Mouse (Mus musculus) thymus, postnatal 10 days (tissue): ENCODE results near the gene Clcn6.

Experiments used
- DNase-seq, 2 experiments: peaks; one replicate each; pipeline ENCODE4 v3.0.0; 2021; ENCODE audit warnings: low spot score in 2 of 2

Clcn6 gene

GRCm38 (mm10) chr4:147985205-147986132 is 53.2 kb downstream of the Clcn6 start, which contains the start of gene Nppb:
Gene Nppb (plus strand): TSS chr4:147985788.
- DNase-seq = no peak

DNA sequence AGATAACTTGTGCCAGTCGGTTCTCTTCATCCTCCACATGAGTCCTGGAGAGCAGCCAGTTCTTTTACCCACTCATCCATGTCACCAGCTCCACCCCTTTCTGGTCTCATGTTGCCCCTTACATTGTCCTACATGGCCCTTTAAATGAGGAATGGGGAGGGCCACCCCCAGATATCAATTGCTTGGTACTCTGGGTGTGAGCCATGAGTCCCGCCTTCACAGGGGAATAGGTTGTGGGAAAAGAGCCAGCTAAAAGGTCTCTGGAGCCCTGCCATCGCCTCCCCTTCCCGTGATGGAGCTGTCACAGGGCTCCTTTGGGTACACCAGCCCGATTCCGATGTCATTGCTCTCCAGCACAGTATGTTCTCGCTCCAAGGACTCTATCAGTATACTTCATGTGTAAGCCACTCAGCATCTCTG is 59.2 kb downstream of the Clcn6 start:
- no peak for DNase-seq

- DNase-seq = no peak
Measured at GRCm38 (mm10) chr4:147978391-147978790, 60.2 kb downstream of the Clcn6 start.

DNA sequence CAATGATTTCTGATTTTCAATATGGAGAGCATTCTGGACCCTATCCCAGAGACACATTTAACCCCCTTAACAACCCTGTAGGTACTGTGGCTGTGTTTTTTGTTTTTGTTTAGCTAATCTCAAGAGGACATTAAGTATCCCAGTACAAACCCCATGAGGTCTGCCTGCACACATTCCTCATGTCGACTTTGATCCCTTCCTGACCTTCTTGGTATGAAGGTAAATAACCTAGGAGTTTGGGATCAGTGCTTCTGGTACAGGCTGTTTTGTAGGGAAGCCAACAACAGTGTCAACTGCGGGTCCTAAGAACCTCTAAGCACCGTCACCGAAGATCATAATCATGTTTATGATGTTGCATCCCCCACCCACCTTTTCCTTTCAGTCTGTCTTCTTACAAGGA is 60.9 kb downstream of the Clcn6 start:
- DNase-seq = no peak

- no peak for DNase-seq
Measured at GRCm38 (mm10) chr4:147976237-147976636, 62.4 kb downstream of the Clcn6 start.

DNA sequence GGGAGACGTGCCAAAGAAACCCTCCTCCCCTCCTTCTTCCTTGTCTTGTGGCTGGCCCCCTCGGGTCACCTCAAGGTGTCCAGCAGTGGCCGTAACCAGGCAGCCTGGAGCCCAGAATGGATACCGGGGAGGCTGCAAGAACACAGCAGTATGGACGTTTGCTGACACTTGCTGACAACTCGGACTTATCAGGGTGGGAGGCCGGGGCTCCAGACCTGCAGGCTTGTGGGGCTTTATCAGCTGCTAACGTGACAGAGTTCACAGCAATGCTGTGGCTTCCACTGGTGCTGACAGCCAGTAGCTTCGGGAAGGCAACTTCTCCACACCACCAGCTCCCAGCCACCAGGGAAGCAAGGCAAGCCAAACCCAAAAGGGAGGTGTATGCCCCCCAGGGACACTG is 69.3 kb downstream of the Clcn6 start:
- DNase-seq = no peak

DNA sequence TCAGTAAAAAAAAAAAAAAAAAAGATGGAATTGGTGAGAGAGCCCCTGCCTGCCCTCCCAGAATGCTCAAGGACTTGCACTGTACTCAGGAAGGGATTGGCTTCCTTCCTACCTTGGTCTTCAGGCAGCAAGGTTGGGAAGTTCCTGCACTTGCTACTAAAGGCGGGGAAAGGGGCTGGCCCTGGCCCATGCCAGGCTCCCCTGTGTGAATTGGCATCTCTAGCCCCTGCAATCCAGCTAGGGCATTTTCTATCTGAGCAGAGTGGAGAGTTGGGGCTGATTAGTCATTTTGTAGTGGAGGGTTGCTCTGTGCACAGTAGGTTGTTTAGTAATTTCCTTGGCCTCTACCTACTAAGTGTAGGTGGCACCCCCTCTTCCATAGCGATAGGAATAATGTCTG is 69.8 kb downstream of the Clcn6 start:
- DNase-seq = no peak

DNA sequence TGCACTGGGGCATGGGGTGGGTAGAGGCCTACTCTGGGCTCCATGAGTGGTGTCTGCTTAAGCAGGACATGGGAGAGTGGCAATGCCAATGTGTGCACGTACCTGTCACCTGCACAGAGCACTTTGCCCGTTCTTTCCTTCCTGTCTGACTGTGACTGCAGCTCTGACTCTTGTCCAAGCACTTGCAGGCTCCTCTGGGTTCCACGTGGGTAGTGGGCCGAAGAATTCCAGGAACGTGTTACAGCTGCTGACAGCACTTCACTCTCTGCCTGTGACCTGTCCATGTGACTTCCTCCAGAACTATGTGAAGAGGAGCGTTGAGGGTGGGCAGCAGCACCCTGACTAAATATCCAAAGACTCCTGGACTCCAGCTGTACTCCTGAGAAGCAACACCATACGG is 72.9 kb downstream of the Clcn6 start:
- DNase-seq = no peak

DNA sequence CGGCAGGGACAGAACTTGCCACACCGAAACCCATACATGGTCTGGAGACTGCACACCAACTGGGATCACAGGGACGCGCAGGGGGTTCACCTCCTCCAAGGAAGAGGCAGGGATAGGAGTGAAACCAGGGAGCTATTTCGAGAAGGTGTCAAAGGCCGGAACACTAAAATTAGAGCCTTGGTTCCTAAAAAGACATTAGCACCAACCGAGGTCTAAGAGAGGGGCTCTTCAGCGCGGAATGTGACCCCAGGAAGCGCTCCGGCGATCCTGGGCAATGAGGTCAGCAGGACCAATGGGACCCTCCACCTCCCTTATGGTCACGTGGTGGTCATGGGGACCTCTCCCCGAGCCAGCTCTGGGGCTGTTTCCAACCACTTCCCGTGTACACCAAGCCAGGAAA is 75.0 kb downstream of the Clcn6 start:
- no peak for DNase-seq

DNA sequence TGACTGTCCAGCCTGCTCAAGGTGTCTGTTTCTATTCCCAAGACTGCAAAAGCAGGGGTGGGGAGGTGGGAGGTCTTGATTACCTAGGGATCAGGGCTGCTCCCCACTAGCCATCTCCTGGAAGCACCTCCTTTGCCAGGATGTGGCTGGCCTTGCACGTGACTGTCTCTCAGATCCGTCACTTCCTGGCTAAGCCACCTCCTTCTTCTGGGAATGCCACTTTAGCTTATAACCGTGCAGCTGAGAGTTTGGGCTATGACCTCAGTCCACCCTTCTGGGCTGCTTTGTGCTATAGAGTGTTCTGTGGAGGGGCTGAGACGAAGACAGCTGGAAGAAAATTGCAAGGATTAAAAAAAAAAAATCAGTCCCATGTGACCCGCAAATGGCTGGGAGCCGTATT is 75.8 kb downstream of the Clcn6 start:
- DNase-seq = no peak

GRCm38 (mm10) chr4:147959881-147960831 is 78.5 kb downstream of the Clcn6 start:
- peak; percentile 26 to 64 for DNase-seq

GRCm38 (mm10) chr4:147957141-147957540 is 81.5 kb downstream of the Clcn6 start:
- DNase-seq = no peak
